Comparison of ENCODE assay signal across 11 mouse cellular contexts in the genomic region with DNA sequence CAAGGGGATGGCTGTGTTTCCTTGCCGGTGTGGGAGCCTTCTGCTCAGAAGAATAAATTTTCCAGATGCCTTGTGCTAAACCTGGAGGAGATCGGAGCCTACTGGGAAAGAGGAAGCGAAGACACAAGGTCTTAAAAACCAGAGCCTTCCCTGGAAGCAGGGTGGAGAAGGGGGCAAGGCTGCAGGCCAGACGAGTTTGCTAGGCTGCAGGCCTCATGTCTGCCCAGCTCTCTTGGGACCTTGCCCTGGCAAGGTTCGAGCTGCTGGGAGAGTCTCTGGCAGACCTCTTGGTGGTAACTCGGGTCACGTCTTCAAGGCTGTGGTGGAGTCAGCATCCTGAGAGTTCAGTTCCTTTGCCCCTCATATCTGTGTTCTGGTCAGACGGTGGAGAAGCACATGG. TPM values are rescaled to one million over a fixed set of nuclear protein-coding genes. Genes with fewer than 3 reads are reported as not detected.
DNase-seq lines count a peak whose midpoint lies in the region; ATAC-seq and TF ChIP-seq lines count a peak whose summit lies in the region.
"Had no signal": no experiment of that assay in that cellular context is flagged by ENCODE, and none has a peak within 500 bp of the region (broad histone marks: within the 10 kb centered on the region; RNA-seq: fewer than 3 reads in every experiment).

No protein-coding gene starts in this region.

- H3K9me3 ChIP-seq in forebrain, embryonic 13.5 days (replicated peaks) = no peaks in the 10 kb centered on the region
- H3K9me3 ChIP-seq in forebrain, embryonic 15.5 days = no peaks in the 10 kb centered on the region
- no peaks in the 10 kb centered on the region for H3K9me3 ChIP-seq in embryonic facial prominence, embryonic 15.5 days (replicated peaks)
- H3K9me3 ChIP-seq in midbrain, embryonic 14.5 days (ENCODE audit: control insufficient read depth, low read length) = no peaks in the 10 kb centered on the region
- H3K9me3 ChIP-seq: heart, embryonic 15.5 days had no signal

- peak overlapping the region; percentile 26; the same call in 1 of the 2 replicates for H3K27ac ChIP-seq in forebrain, embryonic 13.5 days
- H3K27ac ChIP-seq in forebrain, embryonic 15.5 days (replicated peaks) = no peak overlapping the region
- H3K27ac ChIP-seq in left cerebral cortex, adult 2 months = peak overlapping the region; percentile 54; the same call in 1 of the 2 replicates
- peak overlapping the region; percentile 44; the same call in 1 of the 2 replicates for H3K27ac ChIP-seq in embryonic facial prominence, embryonic 15.5 days (replicated peaks)
- H3K27ac ChIP-seq in midbrain, embryonic 14.5 days (replicated peaks; ENCODE audit: low read depth, low read length) = peak overlapping the region; percentile 41; the same call in 1 of the 2 replicates
- H3K27ac ChIP-seq: heart, embryonic 15.5 days had no signal

- ATAC-seq in forebrain, embryonic 13.5 days = no peak
- ATAC-seq in forebrain, embryonic 15.5 days (replicated peaks) = no peak
- ATAC-seq in embryonic facial prominence, embryonic 15.5 days (ENCODE audit: insufficient number of reproducible peaks, low FRiP score, low TSS enrichment, low read depth) = no peak
- ATAC-seq in midbrain, embryonic 14.5 days (ENCODE audit: low FRiP score, low TSS enrichment) = no peak
- no peak for ATAC-seq in activated CD4-positive, CD25-positive, alpha-beta regulatory T cell, adult 4 months

- H3K4me3 ChIP-seq in forebrain, embryonic 13.5 days = no peak overlapping the region
- H3K4me3 ChIP-seq in forebrain, embryonic 15.5 days = no peak overlapping the region
- H3K4me3 ChIP-seq in left cerebral cortex, adult 2 months = no peak overlapping the region
- no peak overlapping the region for H3K4me3 ChIP-seq in embryonic facial prominence, embryonic 15.5 days (replicated peaks)
- H3K4me3 ChIP-seq in midbrain, embryonic 14.5 days (replicated peaks; ENCODE audit: low read depth, low read length) = no peak overlapping the region
- H3K4me3 ChIP-seq: heart, embryonic 15.5 days; megakaryocyte, embryonic 14.5 days had no signal

- H3K36me3 ChIP-seq in forebrain, embryonic 13.5 days (ENCODE audit: poor library complexity, severe bottlenecking) = no peaks in the 10 kb centered on the region
- no peaks in the 10 kb centered on the region for H3K36me3 ChIP-seq in forebrain, embryonic 15.5 days
- peaks cover 11% of the 10 kb centered on the region; the same call in 1 of the 2 replicates for H3K36me3 ChIP-seq in embryonic facial prominence, embryonic 15.5 days
- no peaks in the 10 kb centered on the region for H3K36me3 ChIP-seq in midbrain, embryonic 14.5 days (ENCODE audit: control insufficient read depth, insufficient read depth, low read length)
- H3K36me3 ChIP-seq: heart, embryonic 15.5 days had no signal

- no peak for DNase-seq in left cerebral cortex, adult 2 months (ENCODE audit: extremely low spot score in 1 of 2, low spot score in 2 of 2)
- DNase-seq in left cerebral cortex, postnatal 36 days (ENCODE audit: low spot score in 2 of 2) = no peak
- DNase-seq in midbrain, embryonic 14.5 days = no peak
- DNase-seq in spleen, postnatal 10 days (ENCODE audit: low spot score in 2 of 2) = no peak

- peaks cover 55% of the 10 kb centered on the region for H3K4me1 ChIP-seq in forebrain, embryonic 13.5 days
- H3K4me1 ChIP-seq in forebrain, embryonic 15.5 days = peaks cover 51% of the 10 kb centered on the region
- H3K4me1 ChIP-seq in embryonic facial prominence, embryonic 15.5 days = peaks cover 58% of the 10 kb centered on the region
- H3K4me1 ChIP-seq in midbrain, embryonic 14.5 days (ENCODE audit: control insufficient read depth, insufficient read depth, low read length) = peaks cover 47% of the 10 kb centered on the region

- H3K27me3 ChIP-seq in forebrain, embryonic 13.5 days = peaks cover 21% of the 10 kb centered on the region
- peaks cover under 1% of the 10 kb centered on the region; the same call in 1 of the 2 replicates for H3K27me3 ChIP-seq in forebrain, embryonic 15.5 days
- no peaks in the 10 kb centered on the region for H3K27me3 ChIP-seq in embryonic facial prominence, embryonic 15.5 days
- H3K27me3 ChIP-seq in midbrain, embryonic 14.5 days (ENCODE audit: control insufficient read depth, insufficient read depth, low read length) = peaks cover 17% of the 10 kb centered on the region; the same call in 1 of the 2 replicates

- intact Hi-C loops in left cerebral cortex, adult 2 months (cut with DNase I) = no loop called here
- intact Hi-C loops in left cerebral cortex, postnatal 36 days (cut with DNase I) = no loop called here

- peak overlapping the region; percentile 17 for H3K9ac ChIP-seq in forebrain, embryonic 13.5 days
- no peak overlapping the region for H3K9ac ChIP-seq in forebrain, embryonic 15.5 days (replicated peaks)
- H3K9ac ChIP-seq in embryonic facial prominence, embryonic 15.5 days = no peak overlapping the region
- H3K9ac ChIP-seq in midbrain, embryonic 14.5 days (replicated peaks; ENCODE audit: low read length) = no peak overlapping the region
- H3K9ac ChIP-seq: heart, embryonic 15.5 days had no signal

- no peak for TF ChIP-seq CTCF in left cerebral cortex, adult 2 months (IDR thresholded peaks at IDR 0.05)

- 80% methylated on average over 8 of the region's 8 CpGs for WGBS in forebrain, embryonic 13.5 days
- WGBS in forebrain, embryonic 15.5 days = 62% methylated on average over 8 of the region's 8 CpGs
- 49% methylated on average over 8 of the region's 8 CpGs for WGBS in embryonic facial prominence, embryonic 15.5 days
- WGBS in midbrain, embryonic 14.5 days = 69% methylated on average over 8 of the region's 8 CpGs

- no peak overlapping the region for H3K4me2 ChIP-seq in forebrain, embryonic 13.5 days
- no peak overlapping the region for H3K4me2 ChIP-seq in forebrain, embryonic 15.5 days (replicated peaks)
- H3K4me2 ChIP-seq in embryonic facial prominence, embryonic 15.5 days (replicated peaks) = 0 out of 2 replicates have a peak overlapping the region, but pooled peaks have one; percentile 13
- H3K4me2 ChIP-seq in midbrain, embryonic 14.5 days (ENCODE audit: low read length) = 0 out of 2 replicates have a peak overlapping the region, but pooled peaks have one; percentile 4
- H3K4me2 ChIP-seq: heart, embryonic 15.5 days had no signal

RNA-seq across cellular contexts. Expression of a gene that starts 6.6 kb away (rescaled TPM):
- 24.0 and 24.9 TPM in 2 replicates for polyA plus RNA-seq in forebrain, embryonic 13.5 days (2015; fragmentation: Nextera tagmentation; extraction: Ambion mirVana)
- polyA plus RNA-seq in forebrain, embryonic 15.5 days (2015; fragmentation: Nextera tagmentation; extraction: Ambion mirVana) = 31.3 and 32.7 TPM in 2 replicates
- total RNA-seq in left cerebral cortex, adult 2 months (2021) = 100 to 1,000 TPM in 1 of 2 experiments, 10 to 100 TPM in 1; 77.7 to 105 TPM
- 10 to 100 TPM; 64.1 to 87.6 TPM for total RNA-seq in left cerebral cortex, postnatal 36 days (2021)
- 11.1 and 12.0 TPM in 2 replicates for polyA plus RNA-seq in embryonic facial prominence, embryonic 15.5 days (2015; fragmentation: Nextera tagmentation; extraction: Ambion mirVana)
- 28.6 and 29.0 TPM in 2 replicates for polyA plus RNA-seq in midbrain, embryonic 14.5 days (2014; fragmentation: Nextera tagmentation; extraction: Ambion mirVana)
- polyA plus RNA-seq in activated CD4-positive, CD25-positive, alpha-beta regulatory T cell, adult 4 months (2017; shearing (Covaris generic)) = 1 to 10 TPM; 2.9 to 4.1 TPM

RNA-seq across cellular contexts. Expression of a gene that starts 57.6 kb away (rescaled TPM):
- polyA plus RNA-seq in forebrain, embryonic 13.5 days (2015; fragmentation: Nextera tagmentation; extraction: Ambion mirVana) = 1.4 and 1.9 TPM in 2 replicates
- polyA plus RNA-seq in forebrain, embryonic 15.5 days (2015; fragmentation: Nextera tagmentation; extraction: Ambion mirVana) = 0.88 and 1.2 TPM in 2 replicates
- total RNA-seq in left cerebral cortex, adult 2 months (2021) = 1 to 10 TPM in 1 of 2 experiments, under 1 TPM in 1; 0.68 to 1.0 TPM
- total RNA-seq in left cerebral cortex, postnatal 36 days (2021) = under 1 TPM; 0.27 to 0.45 TPM
- 6.6 and 11.4 TPM in 2 replicates for polyA plus RNA-seq in embryonic facial prominence, embryonic 15.5 days (2015; fragmentation: Nextera tagmentation; extraction: Ambion mirVana)
- polyA plus RNA-seq in midbrain, embryonic 14.5 days (2014; fragmentation: Nextera tagmentation; extraction: Ambion mirVana) = 0.92 and 1.8 TPM in 2 replicates
- polyA plus RNA-seq in activated CD4-positive, CD25-positive, alpha-beta regulatory T cell, adult 4 months (2017; shearing (Covaris generic)) = not detected
- total RNA-seq: liver, adult 2 months had no signal
- polyA plus RNA-seq: liver, adult 2 months had no signal

Comparison
In these comparisons a context has a peak if more than half of its experiments do, and no peak if none do; other contexts are left out.
1. H3K4me2 ChIP-seq: peak in embryonic facial prominence, embryonic 15.5 days (single experiment) and midbrain, embryonic 14.5 days (single experiment); none in forebrain, embryonic 13.5 days (single experiment) and forebrain, embryonic 15.5 days (single experiment).